Mouse (Mus musculus) mature B cell (primary cell): ENCODE data around the gene Sema3b.

Experiments used
- in situ Hi-C: fragments of 300-500 bp; cut with MboI; formaldehyde crosslinking; loops from 2 replicates; pipeline ENCODE4 v1.14.3; 2019

Gene Sema3b

DNA sequence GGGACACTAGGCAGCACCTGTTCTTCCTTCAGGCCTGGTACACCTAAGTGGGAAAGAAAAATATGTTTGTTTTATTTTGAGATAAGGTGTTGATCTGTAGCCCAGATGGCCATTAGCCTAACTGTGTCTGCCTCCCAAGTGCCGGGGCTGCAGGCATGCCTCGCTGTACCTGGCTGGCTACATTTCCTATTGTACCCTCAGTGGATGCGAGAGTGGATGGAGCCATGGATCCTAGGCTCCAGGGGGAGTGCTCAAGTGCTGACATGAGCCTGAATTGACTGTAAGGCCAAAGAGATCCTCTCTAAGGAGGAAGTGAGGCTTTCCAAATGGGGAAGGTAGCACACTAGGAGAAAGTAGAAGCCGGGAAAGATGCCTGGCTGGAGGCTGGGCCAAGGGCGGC, 61.1 kb downstream of the Sema3b start:
- in situ Hi-C loops = no loop called here
